Comparison of ENCODE assay signal across 8 mouse cellular contexts in the genomic region with DNA sequence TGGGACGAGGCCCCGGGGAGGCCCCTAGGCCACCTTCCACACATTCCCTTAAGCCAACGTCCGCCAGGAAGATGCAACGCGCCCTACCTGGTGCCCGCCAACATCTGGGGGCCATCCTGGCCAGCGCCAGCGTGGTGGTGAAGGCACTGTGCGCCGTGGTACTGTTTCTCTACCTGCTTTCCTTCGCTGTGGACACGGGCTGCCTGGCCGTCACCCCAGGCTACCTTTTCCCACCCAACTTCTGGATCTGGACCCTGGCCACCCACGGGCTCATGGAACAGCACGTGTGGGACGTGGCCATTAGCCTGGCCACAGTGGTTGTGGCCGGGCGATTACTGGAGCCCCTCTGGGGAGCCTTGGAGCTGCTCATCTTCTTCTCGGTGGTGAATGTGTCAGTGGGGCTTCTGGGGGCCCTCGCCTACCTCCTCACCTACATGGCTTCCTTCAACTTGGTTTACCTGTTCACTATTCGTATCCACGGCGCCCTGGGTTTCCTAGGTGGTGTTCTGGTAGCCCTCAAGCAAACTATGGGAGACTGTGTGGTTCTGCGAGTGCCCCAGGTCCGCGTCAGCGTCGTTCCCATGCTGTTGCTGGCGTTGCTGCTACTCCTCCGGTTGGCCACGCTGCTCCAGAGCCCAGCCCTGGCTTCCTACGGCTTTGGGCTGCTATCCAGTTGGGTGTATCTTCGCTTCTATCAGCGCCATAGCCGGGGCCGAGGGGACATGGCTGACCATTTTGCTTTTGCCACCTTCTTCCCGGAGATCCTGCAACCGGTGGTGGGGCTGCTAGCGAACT. TPM values are rescaled to one million over a fixed set of nuclear protein-coding genes. Genes with fewer than 3 reads are reported as not detected.
DNase-seq lines count a peak whose midpoint lies in the region; ATAC-seq and TF ChIP-seq lines count a peak whose summit lies in the region.

No protein-coding gene starts in this region.

- peak overlapping the region; percentile 81 for H3K4me3 ChIP-seq in bone marrow macrophage, adult 2 months (ENCODE audit: insufficient read depth, low read length)
- H3K4me3 ChIP-seq in forebrain, embryonic 15.5 days, result peak overlapping the region; percentile 65
- H3K4me3 ChIP-seq in midbrain, embryonic 11.5 days (ENCODE audit: low read depth, low read length), result peak overlapping the region; percentile 65

- TF ChIP-seq CTCF in bone marrow macrophage, adult 2 months (IDR thresholded peaks at IDR 0.05; ENCODE audit: low read depth, low read length), result no peak

- no peak for ATAC-seq in forebrain, embryonic 15.5 days (replicated peaks)
- peak; percentile 43 for ATAC-seq in midbrain, embryonic 11.5 days (ENCODE audit: low FRiP score)

- peak overlapping the region; percentile 81 for H3K9ac ChIP-seq in forebrain, embryonic 15.5 days (replicated peaks)
- H3K9ac ChIP-seq in midbrain, embryonic 11.5 days (ENCODE audit: low read length), result peak overlapping the region; percentile 75

- DNase-seq in layer of hippocampus, adult 9-11 months, result peak; percentile 22
- no peak for DNase-seq in layer of hippocampus, adult 8-10 months (ENCODE audit: low spot score in 2 of 2)
- DNase-seq in kidney, postnatal 25 days, result peak; percentile 24 to 59
- peak; percentile 86 for DNase-seq in midbrain, embryonic 11.5 days (ENCODE audit: low spot score, missing footprints)
- no peak for DNase-seq in frontal cortex, postnatal 36 days (ENCODE audit: low spot score in 2 of 2)
- no peak for DNase-seq in right cerebral cortex, adult 2 months (ENCODE audit: low spot score in 2 of 2)

- H3K27me3 ChIP-seq in forebrain, embryonic 15.5 days, result no peaks in the 10 kb centered on the region
- no peaks in the 10 kb centered on the region for H3K27me3 ChIP-seq in midbrain, embryonic 11.5 days (ENCODE audit: control insufficient read depth, insufficient read depth, low read length)

- peak overlapping the region; percentile 79 for H3K27ac ChIP-seq in bone marrow macrophage, adult 2 months (ENCODE audit: insufficient read depth, low read depth, low read length)
- H3K27ac ChIP-seq in forebrain, embryonic 15.5 days (replicated peaks), result peak overlapping the region; percentile 67
- no peak overlapping the region for H3K27ac ChIP-seq in midbrain, embryonic 11.5 days (ENCODE audit: low read depth, low read length)

- peaks cover 11% of the 10 kb centered on the region for H3K4me1 ChIP-seq in bone marrow macrophage, adult 2 months (ENCODE audit: control insufficient read depth, insufficient read depth, low read length)
- peaks cover 34% of the 10 kb centered on the region for H3K4me1 ChIP-seq in forebrain, embryonic 15.5 days
- H3K4me1 ChIP-seq in midbrain, embryonic 11.5 days (ENCODE audit: control insufficient read depth, insufficient read depth, low read length), result peaks cover 23% of the 10 kb centered on the region

- no peaks in the 10 kb centered on the region for H3K9me3 ChIP-seq in forebrain, embryonic 15.5 days
- H3K9me3 ChIP-seq in midbrain, embryonic 11.5 days (ENCODE audit: control insufficient read depth, low read length), result no peaks in the 10 kb centered on the region

- H3K4me2 ChIP-seq in forebrain, embryonic 15.5 days (replicated peaks), result peak overlapping the region; percentile 97
- H3K4me2 ChIP-seq in midbrain, embryonic 11.5 days, result peak overlapping the region; percentile 92

- peaks cover 22% of the 10 kb centered on the region for H3K36me3 ChIP-seq in forebrain, embryonic 15.5 days
- H3K36me3 ChIP-seq in midbrain, embryonic 11.5 days (ENCODE audit: control insufficient read depth, insufficient read depth, low read length), result peaks cover 5% of the 10 kb centered on the region; the same call in 1 of the 2 replicates

- no peak for TF ChIP-seq POLR2A in bone marrow macrophage, adult 2 months (IDR thresholded peaks at IDR 0.05; ENCODE audit: borderline replicate concordance, low read depth, low read length)

- WGBS in forebrain, embryonic 15.5 days, result under 1% methylated on average over 40 of the region's 40 CpGs
- WGBS in midbrain, embryonic 11.5 days, result under 1% methylated on average over 40 of the region's 40 CpGs

RNA-seq across cellular contexts. Expression of a gene that starts 0.9 kb away (rescaled TPM):
- 10 to 100 TPM; 33.1 to 40.3 (median 36.2) TPM for total RNA-seq in layer of hippocampus, adult 8-10 months (2022)
- polyA plus RNA-seq in bone marrow macrophage, adult 2 months (2012; ENCODE audit: insufficient read depth, insufficient read length, missing spikeins), result 19.0 and 20.9 TPM in 2 replicates
- polyA plus RNA-seq in forebrain, embryonic 15.5 days (2015; fragmentation: Nextera tagmentation; extraction: Ambion mirVana), result 45.7 and 45.8 TPM in 2 replicates
- 40.9 and 44.6 TPM in 2 replicates for polyA plus RNA-seq in midbrain, embryonic 11.5 days (2014; fragmentation: Nextera tagmentation; extraction: Ambion mirVana)

RNA-seq across cellular contexts. Expression of a gene that starts 7.4 kb away (rescaled TPM):
- 10 to 100 TPM; 14.7 to 18.5 (median 16.5) TPM for total RNA-seq in layer of hippocampus, adult 8-10 months (2022)
- 18.9 and 30.6 TPM in 2 replicates for polyA plus RNA-seq in bone marrow macrophage, adult 2 months (2012; ENCODE audit: insufficient read depth, insufficient read length, missing spikeins)
- polyA plus RNA-seq in forebrain, embryonic 15.5 days (2015; fragmentation: Nextera tagmentation; extraction: Ambion mirVana), result 34.7 and 36.0 TPM in 2 replicates
- 18.3 and 18.9 TPM in 2 replicates for polyA plus RNA-seq in midbrain, embryonic 11.5 days (2014; fragmentation: Nextera tagmentation; extraction: Ambion mirVana)

RNA-seq across cellular contexts. Expression of a gene that starts 7.4 kb away (rescaled TPM):
- 10 to 100 TPM; 39.4 to 46.9 (median 44.5) TPM for total RNA-seq in layer of hippocampus, adult 8-10 months (2022)
- polyA plus RNA-seq in bone marrow macrophage, adult 2 months (2012; ENCODE audit: insufficient read depth, insufficient read length, missing spikeins), result 19.9 and 22.5 TPM in 2 replicates
- polyA plus RNA-seq in forebrain, embryonic 15.5 days (2015; fragmentation: Nextera tagmentation; extraction: Ambion mirVana), result 74.9 and 78.7 TPM in 2 replicates
- polyA plus RNA-seq in midbrain, embryonic 11.5 days (2014; fragmentation: Nextera tagmentation; extraction: Ambion mirVana), result 39.1 and 43.3 TPM in 2 replicates

RNA-seq across cellular contexts. Expression of a gene that starts 12.5 kb away (rescaled TPM):
- 1 to 10 TPM; 4.5 to 7.8 (median 6.3) TPM for total RNA-seq in layer of hippocampus, adult 8-10 months (2022)
- 0.66 TPM in 1 of 2 replicates, not detected in the other for polyA plus RNA-seq in bone marrow macrophage, adult 2 months (2012; ENCODE audit: insufficient read depth, insufficient read length, missing spikeins)
- polyA plus RNA-seq in forebrain, embryonic 15.5 days (2015; fragmentation: Nextera tagmentation; extraction: Ambion mirVana), result 3.7 and 4.6 TPM in 2 replicates
- polyA plus RNA-seq in midbrain, embryonic 11.5 days (2014; fragmentation: Nextera tagmentation; extraction: Ambion mirVana), result 0.33 and 0.49 TPM in 2 replicates

RNA-seq across cellular contexts. Expression of a gene that starts 16.8 kb away (rescaled TPM):
- 10 to 100 TPM; 17.3 to 22.5 (median 19.0) TPM for total RNA-seq in layer of hippocampus, adult 8-10 months (2022)
- polyA plus RNA-seq in bone marrow macrophage, adult 2 months (2012; ENCODE audit: insufficient read depth, insufficient read length, missing spikeins), result 45.1 and 46.2 TPM in 2 replicates
- polyA plus RNA-seq in forebrain, embryonic 15.5 days (2015; fragmentation: Nextera tagmentation; extraction: Ambion mirVana), result 38.9 and 41.1 TPM in 2 replicates
- polyA plus RNA-seq in midbrain, embryonic 11.5 days (2014; fragmentation: Nextera tagmentation; extraction: Ambion mirVana), result 40.5 and 44.0 TPM in 2 replicates

Comparison
In these comparisons a context has a peak if more than half of its experiments do, and no peak if none do; other contexts are left out.
1. DNase-seq: peak in layer of hippocampus, adult 9-11 months (single experiment), kidney, postnatal 25 days (2 of 2) and midbrain, embryonic 11.5 days (single experiment); none in layer of hippocampus, adult 8-10 months (0 of 2), frontal cortex, postnatal 36 days (0 of 2) and right cerebral cortex, adult 2 months (0 of 2).
2. Peak in every context shown above with its lines, with median percentiles within 50 percentile points of each other: H3K4me3 ChIP-seq.